Mouse (Mus musculus) midbrain, embryonic 12.5 days (tissue): Measurements from ENCODE around the gene Slc16a3. TPM values are rescaled to one million over a fixed set of nuclear protein-coding genes. Genes with fewer than 3 reads are reported as not detected.

Experiments
- ATAC-seq: fragments of 200-750 bp; cut with Nextera tagmentation; 2 replicates; pipeline ENCODE4 v1.8.0; 2017; ENCODE audit warnings: low read depth, moderate TSS enrichment, moderate library complexity; ENCODE audit not compliant: low FRiP score
- H3K27ac ChIP-seq: fragments of 300-500 bp; sonication (generic); replicated peaks from 2 replicates; pipeline ENCODE4 v1.5.1; 2016; ENCODE audit warnings: mild to moderate bottlenecking
- H3K27me3 ChIP-seq: fragments of 300-500 bp; sonication (generic); 2 replicates; pipeline ENCODE4 v1.6.1; 2016; ENCODE audit warnings: mild to moderate bottlenecking
- H3K36me3 ChIP-seq: fragments of 300-500 bp; sonication (generic); 2 replicates; pipeline ENCODE4 v1.6.1; 2016
- H3K4me1 ChIP-seq: fragments of 300-500 bp; sonication (generic); 2 replicates; pipeline ENCODE4 v1.6.1; 2016
- H3K4me2 ChIP-seq: fragments of 300-500 bp; sonication (generic); replicated peaks from 2 replicates; pipeline ENCODE4 v1.6.1; 2016; ENCODE audit warnings: mild to moderate bottlenecking, moderate library complexity
- H3K4me3 ChIP-seq: fragments of 300-500 bp; sonication (generic); 2 replicates; pipeline ENCODE4 v1.5.1; 2016; ENCODE audit warnings: mild to moderate bottlenecking
- H3K9ac ChIP-seq: fragments of 300-500 bp; sonication (generic); replicated peaks from 2 replicates; pipeline ENCODE4 v1.6.1; 2016; ENCODE audit warnings: mild to moderate bottlenecking, moderate library complexity
- H3K9me3 ChIP-seq: fragments of 300-500 bp; sonication (generic); 2 replicates; pipeline ENCODE4 v1.6.1; 2016; ENCODE audit warnings: mild to moderate bottlenecking
- WGBS: fragments of 180-500 bp; shearing (Covaris S2); methylation state at CpG from one replicate; pipeline ENCODE4 v1.1.7; 2016; 5-methylcytosine and 5-hydroxymethylcytosine counted together
- polyA plus RNA-seq: library from polyadenylated mRNA; unstranded; fragments of >200 nt; fragmentation: Nextera tagmentation; extraction: Ambion mirVana; gene quantifications from 2 replicates; pipeline ENCODE4 v1.2.1, GENCODE M21; 2016

Slc16a3 gene
- polyA plus RNA-seq, 1 experiment from 2014 or later = 27.1 TPM

DNA sequence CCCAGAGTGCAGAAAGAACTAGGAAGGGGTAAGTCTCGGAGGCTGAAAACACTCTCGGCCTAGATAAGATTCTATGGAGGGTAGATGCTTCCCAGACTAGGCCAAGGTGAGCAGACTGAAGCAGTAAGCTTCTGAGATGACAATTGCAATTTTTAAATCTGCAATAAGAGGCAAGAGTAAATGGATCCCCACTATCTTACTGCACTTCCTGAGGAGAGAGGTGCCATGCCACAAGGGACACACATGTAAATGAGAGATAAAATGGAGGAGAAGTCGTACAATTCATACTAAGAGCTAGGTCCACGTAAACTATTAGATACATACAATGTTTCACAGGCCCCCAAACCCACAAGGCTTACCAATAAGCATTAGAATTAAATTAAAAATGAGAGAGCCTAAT lies 19.8 kb upstream of the Slc16a3 start:
- peaks cover 5% of the 10 kb centered on the region; the same call in 1 of the 2 replicates for H3K9me3 ChIP-seq
- WGBS = 91% methylated on average over 4 of the region's 4 CpGs
- peaks cover 7% of the 10 kb centered on the region for H3K36me3 ChIP-seq
- H3K9ac ChIP-seq = no peak overlapping the region
- H3K4me3 ChIP-seq = no peak overlapping the region
- H3K4me1 ChIP-seq = peaks cover 9% of the 10 kb centered on the region
- no peak for ATAC-seq
- no peak overlapping the region for H3K4me2 ChIP-seq
- H3K27ac ChIP-seq = no peak overlapping the region
- H3K27me3 ChIP-seq = no peaks in the 10 kb centered on the region

DNA sequence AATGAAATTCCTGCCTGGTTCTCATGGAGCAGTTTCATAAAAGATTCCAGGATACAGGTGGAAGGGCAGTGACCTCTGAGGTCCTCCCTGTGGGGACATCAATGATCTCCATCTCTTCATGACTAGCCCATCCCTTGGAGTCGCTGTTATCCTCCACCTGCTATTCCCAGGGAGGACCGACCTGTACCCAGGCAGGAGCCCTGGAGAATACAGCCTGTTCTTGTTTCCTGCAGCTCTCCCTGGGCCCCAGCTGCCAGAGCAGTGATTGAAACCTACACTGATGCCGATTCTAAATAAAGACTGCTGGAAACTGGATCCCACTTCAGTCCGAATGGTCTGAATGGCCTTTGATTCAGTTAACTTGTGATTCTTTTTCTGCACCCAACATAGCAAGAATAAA lies 16.8 kb upstream of the Slc16a3 start:
- Histone ChIP-seq H3K36me3 (no peaks in the 10 kb centered on the region), H3K27ac (no peak overlapping the region), H3K9ac (no peak overlapping the region), H3K4me1 (peaks cover 9% of the 10 kb centered on the region), H3K4me3 (no peak overlapping the region), H3K4me2 (peak overlapping the region; percentile 62; the same call in 1 of the 2 replicates), H3K9me3 (peaks cover 9% of the 10 kb centered on the region; the same call in 1 of the 2 replicates), H3K27me3 (no peaks in the 10 kb centered on the region)
- 93% methylated on average over 4 of the region's 4 CpGs for WGBS
- no peak for ATAC-seq

DNA sequence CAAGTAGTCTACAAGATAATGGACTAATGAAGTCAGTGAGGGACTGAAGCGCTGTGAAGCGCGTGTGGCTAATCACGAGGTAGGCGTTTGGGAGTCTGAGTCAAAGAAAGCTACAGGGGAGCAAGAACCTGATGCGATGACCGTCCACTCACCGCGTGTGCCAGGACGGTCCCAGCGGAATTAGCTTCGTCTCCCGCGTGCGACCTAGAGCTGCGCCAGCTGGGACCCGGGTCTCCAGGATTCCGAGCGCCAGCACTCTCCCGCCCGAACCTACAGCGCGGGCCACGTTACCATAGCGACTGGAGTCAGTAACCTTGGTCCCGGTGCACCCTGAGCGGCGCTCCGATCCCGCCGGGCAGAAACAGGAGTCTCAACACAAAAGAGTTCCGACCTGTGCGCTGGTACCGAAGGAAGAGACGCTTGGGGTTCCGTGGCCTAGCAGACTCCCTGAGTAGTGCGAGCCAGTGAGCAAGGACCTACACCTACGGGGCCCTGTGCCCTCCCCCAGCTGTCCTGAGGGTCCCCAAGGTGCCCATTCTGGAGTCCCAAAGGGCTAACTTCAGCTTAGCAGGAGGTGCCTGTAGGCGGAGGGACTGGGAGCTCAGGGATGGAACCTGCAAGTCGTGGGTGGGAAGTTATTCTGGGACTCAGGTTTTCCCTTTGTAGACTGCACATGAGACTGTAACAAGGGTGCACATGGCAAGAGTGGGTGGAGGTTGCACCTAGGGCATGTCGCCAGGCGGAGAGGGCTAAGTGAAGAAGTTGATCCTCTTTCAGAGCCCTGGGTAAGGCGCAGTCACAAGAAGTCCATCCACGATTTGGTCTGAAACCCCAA lies 15.5 kb upstream of the Slc16a3 start, which contains the start of gene Ccdc57:
Gene Ccdc57, minus strand, starts transcription at position 309 of the 835 bp plus-strand sequence.
- no peaks in the 10 kb centered on the region for H3K36me3 ChIP-seq
- peak within 1 kb of the TSS; percentile 54 for H3K4me3 ChIP-seq
- no peak within 1 kb of the TSS for H3K27ac ChIP-seq
- peak; percentile 86 for ATAC-seq
- H3K9ac ChIP-seq = peak within 1 kb of the TSS; percentile 61
- no peaks in the 10 kb centered on the region for H3K27me3 ChIP-seq
- peaks cover 9% of the 10 kb centered on the region for H3K4me1 ChIP-seq
- peaks cover 9% of the 10 kb centered on the region; the same call in 1 of the 2 replicates for H3K9me3 ChIP-seq
- 9% methylated on average over 44 of the region's 44 CpGs for WGBS
- H3K4me2 ChIP-seq = peak within 1 kb of the TSS; percentile 62

DNA sequence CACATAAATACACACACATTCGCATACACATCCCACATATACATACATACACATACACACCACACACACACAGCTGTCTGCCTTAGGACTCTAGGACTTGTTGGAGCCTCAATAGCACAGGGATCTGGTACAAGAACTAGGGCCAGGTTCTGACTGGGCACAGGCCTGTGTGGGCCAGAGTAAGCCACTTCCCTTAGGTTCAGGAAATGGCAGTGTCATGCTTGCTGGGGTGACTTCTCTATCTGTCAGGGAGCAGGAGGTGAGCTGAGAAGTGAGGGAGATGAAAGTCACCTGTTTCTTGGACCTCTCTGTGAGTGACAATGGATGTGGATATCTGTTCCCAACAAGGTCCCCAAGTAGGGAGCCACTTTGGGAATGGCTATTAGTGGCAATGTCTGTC lies 10.3 kb upstream of the Slc16a3 start:
- Histone ChIP-seq H3K9me3 (0 out of 2 replicates have a peak, but pooled peaks cover 4% of the 10 kb centered on the region), H3K9ac (no peak overlapping the region), H3K27me3 (no peaks in the 10 kb centered on the region), H3K4me2 (no peak overlapping the region), H3K4me3 (no peak overlapping the region), H3K27ac (no peak overlapping the region), H3K4me1 (peaks cover 4% of the 10 kb centered on the region), H3K36me3 (no peaks in the 10 kb centered on the region)
- no peak for ATAC-seq
- 97% methylated on average over 1 of the region's 1 CpGs for WGBS

DNA sequence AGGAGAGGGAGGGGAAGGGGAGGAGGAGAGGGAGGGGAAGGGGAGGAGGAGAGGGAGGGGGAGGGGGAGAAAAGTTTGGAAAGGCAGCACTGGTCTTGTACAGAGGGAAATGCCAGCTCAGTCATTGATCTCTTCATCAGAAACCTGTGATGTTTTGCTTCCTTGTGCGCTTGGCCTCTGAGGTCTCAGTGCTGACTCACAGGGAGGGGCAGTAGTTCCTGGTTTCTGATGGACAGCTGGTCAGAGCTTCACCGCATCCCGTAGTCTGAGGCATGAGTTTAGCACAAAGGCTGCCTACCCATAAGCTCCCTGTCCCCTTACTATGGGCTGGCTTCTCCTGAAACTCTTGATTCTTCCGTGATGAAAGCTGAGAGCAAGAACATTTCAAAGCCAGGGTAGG lies 9.5 kb upstream of the Slc16a3 start:
- no peak overlapping the region for H3K27ac ChIP-seq
- 35% methylated on average over 4 of the region's 4 CpGs for WGBS

GRCm38 (mm10) chr11:120939712-120940341 lies 8.5 kb upstream of the Slc16a3 start:
- 65% methylated on average over 6 of the region's 6 CpGs for WGBS

More for the DNA sequence above, 9.5 kb upstream of the Slc16a3 start:
- H3K4me3 ChIP-seq = no peak overlapping the region
- H3K9me3 ChIP-seq = 0 out of 2 replicates have a peak, but pooled peaks cover 4% of the 10 kb centered on the region
- no peaks in the 10 kb centered on the region for H3K36me3 ChIP-seq
- no peak for ATAC-seq
- no peaks in the 10 kb centered on the region for H3K4me1 ChIP-seq
- no peak overlapping the region for H3K9ac ChIP-seq
- H3K4me2 ChIP-seq = no peak overlapping the region
- H3K27me3 ChIP-seq = no peaks in the 10 kb centered on the region

GRCm38 (mm10) chr11:120940959-120941358 lies 7.3 kb upstream of the Slc16a3 start:
- Histone ChIP-seq H3K27me3 (no peaks in the 10 kb centered on the region; the same call in 1 of the 2 replicates), H3K27ac (no peak overlapping the region), H3K4me2 (no peak overlapping the region), H3K4me1 (no peaks in the 10 kb centered on the region), H3K4me3 (no peak overlapping the region), H3K36me3 (no peaks in the 10 kb centered on the region), H3K9ac (no peak overlapping the region), H3K9me3 (0 out of 2 replicates have a peak, but pooled peaks cover under 1% of the 10 kb centered on the region)
- 91% methylated on average over 6 of the region's 6 CpGs for WGBS
- no peak for ATAC-seq

More at GRCm38 (mm10) chr11:120939712-120940341, 8.5 kb upstream of the Slc16a3 start:
- H3K9me3 ChIP-seq = 0 out of 2 replicates have a peak, but pooled peaks cover 4% of the 10 kb centered on the region
- no peak overlapping the region for H3K27ac ChIP-seq
- H3K4me2 ChIP-seq = no peak overlapping the region
- H3K4me1 ChIP-seq = no peaks in the 10 kb centered on the region
- no peaks in the 10 kb centered on the region for H3K36me3 ChIP-seq
- no peak for ATAC-seq
- no peak overlapping the region for H3K9ac ChIP-seq
- no peak overlapping the region for H3K4me3 ChIP-seq
- H3K27me3 ChIP-seq = no peaks in the 10 kb centered on the region

DNA sequence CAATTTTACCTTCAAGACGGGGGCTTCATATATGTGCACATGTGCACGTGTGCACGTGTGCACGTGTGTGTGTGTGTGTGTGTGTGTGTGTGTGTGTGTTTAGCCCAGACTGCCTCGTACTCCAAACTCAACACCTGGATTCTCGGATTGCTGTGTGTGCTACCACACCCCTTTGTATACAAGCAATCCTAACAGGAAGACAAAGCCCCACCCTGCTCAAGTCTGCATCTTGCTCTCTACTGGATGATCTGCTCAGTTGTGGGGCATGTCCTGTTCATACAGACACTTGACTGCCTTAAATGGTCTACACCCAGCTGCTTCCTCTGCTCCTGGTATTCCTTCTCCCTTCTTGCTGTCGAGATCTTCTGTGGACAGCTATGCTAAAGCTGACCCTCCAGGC lies 3.0 kb upstream of the Slc16a3 start:
- ATAC-seq = no peak
- Histone ChIP-seq H3K9me3 (no peaks in the 10 kb centered on the region), H3K4me3 (no peak overlapping the region), H3K4me1 (peaks cover 20% of the 10 kb centered on the region), H3K4me2 (no peak overlapping the region), H3K27me3 (peaks cover 34% of the 10 kb centered on the region), H3K36me3 (no peaks in the 10 kb centered on the region), H3K9ac (no peak overlapping the region), H3K27ac (no peak overlapping the region)
- 80% methylated on average over 7 of the region's 7 CpGs for WGBS

DNA sequence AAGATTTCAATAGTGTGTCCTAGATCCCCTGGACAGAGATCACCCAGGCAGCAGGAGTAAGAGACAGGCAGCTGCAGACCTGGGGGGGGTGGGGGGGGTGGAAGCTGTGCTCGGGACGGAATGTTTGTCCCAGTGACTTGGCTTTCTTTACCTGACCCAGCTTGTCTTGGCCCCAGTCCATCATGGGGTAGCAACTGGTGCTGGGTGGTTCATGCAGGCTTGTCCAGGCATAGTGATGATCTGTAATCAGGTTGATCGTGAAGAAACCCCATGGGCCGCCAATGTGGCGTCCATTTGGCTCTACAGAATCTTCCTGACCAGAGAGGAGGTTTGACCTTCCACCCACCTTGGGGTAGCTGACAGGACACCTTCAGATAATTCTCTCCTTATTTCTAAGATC lies 2.4 kb upstream of the Slc16a3 start:
- 90% methylated on average over 5 of the region's 5 CpGs for WGBS

GRCm38 (mm10) chr11:120948861-120949851 lies 876 bp downstream of the Slc16a3 start:
- peaks cover 38% of the 10 kb centered on the region for H3K4me1 ChIP-seq
- H3K9ac ChIP-seq = peak overlapping the region; percentile 37
- H3K27ac ChIP-seq = 0 out of 2 replicates have a peak overlapping the region, but pooled peaks have one; percentile 15
- peak overlapping the region; percentile 66 for H3K4me2 ChIP-seq
- ATAC-seq = no peak
- under 1% methylated on average over 71 of the region's 75 CpGs for WGBS
- H3K36me3 ChIP-seq = no peaks in the 10 kb centered on the region
- H3K9me3 ChIP-seq = no peaks in the 10 kb centered on the region
- H3K4me3 ChIP-seq = peak overlapping the region; percentile 48
- H3K27me3 ChIP-seq = peaks cover 36% of the 10 kb centered on the region

More for the DNA sequence above, 2.4 kb upstream of the Slc16a3 start:
- Histone ChIP-seq H3K9me3 (no peaks in the 10 kb centered on the region), H3K4me1 (peaks cover 25% of the 10 kb centered on the region), H3K4me3 (no peak overlapping the region), H3K27ac (no peak overlapping the region), H3K27me3 (peaks cover 36% of the 10 kb centered on the region), H3K9ac (no peak overlapping the region), H3K36me3 (no peaks in the 10 kb centered on the region), H3K4me2 (no peak overlapping the region)
- ATAC-seq = no peak

DNA sequence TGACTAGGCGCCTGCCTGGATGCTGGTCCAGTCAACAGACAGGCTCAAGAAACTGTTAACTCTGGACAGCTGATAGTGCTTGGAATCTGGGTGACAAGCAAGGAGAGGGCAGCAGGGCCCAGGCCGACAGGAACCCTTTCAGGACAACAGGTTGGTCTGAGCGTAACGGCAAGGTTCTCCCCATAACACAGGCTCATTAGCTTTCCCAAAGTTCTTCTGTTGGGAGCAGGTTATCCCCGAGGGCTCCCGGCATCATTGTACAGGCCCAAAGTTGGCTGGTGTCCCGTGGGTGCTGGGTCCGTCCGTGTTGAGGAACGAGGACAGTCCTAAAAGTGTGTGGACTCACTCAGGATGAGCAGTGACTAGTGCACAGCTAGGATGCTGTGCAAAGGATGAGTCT lies 1.6 kb downstream of the Slc16a3 start:
- H3K9ac ChIP-seq = peak overlapping the region; percentile 7; the same call in 1 of the 2 replicates
- H3K27ac ChIP-seq = no peak overlapping the region
- H3K4me3 ChIP-seq = peak overlapping the region; percentile 48

More for the DNA sequence above, 1.6 kb downstream of the Slc16a3 start:
- peaks cover 36% of the 10 kb centered on the region for H3K27me3 ChIP-seq
- no peaks in the 10 kb centered on the region for H3K36me3 ChIP-seq
- no peaks in the 10 kb centered on the region for H3K9me3 ChIP-seq
- H3K4me1 ChIP-seq = peaks cover 38% of the 10 kb centered on the region
- 14% methylated on average over 10 of the region's 10 CpGs for WGBS
- ATAC-seq = no peak
- H3K4me2 ChIP-seq = peak overlapping the region; percentile 66
